Comparison of ENCODE assay signal across 5 mouse cellular contexts in the genomic region with DNA sequence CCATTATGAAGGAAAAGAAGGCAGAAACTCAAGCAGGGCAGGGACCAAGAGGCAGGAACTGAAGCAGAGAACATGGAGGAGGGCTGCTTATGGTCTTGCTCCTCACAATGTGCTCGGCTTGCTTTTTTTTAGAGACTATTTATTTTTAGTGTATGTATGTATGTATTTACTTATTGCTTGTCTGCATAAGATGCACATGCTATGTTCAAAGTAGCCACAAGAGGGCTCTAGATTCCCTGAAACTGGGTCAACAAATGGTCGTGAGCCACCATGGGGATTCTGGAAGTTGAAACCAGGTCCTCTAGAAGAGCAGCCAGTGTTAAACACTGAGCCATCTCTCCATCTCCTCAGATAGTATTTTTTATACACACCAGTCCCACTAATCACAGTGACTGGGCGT.
DNase-seq lines count a peak whose midpoint lies in the region; ATAC-seq and TF ChIP-seq lines count a peak whose summit lies in the region.
"Not testable (repeated sequence)": the region's sequence is repeated elsewhere in the genome, so short reads cannot be mapped to it uniquely, and the experiment has no call there.

No protein-coding gene starts in this region.

- H3K9ac ChIP-seq in ES-E14 (ENCODE audit: insufficient read depth, low read depth, low read length, poor library complexity, severe bottlenecking); lung, embryonic 14.5 days: not testable (repeated sequence)

- H3K4me1 ChIP-seq in E14TG2a.4 (replicated peaks; ENCODE audit: low read depth, low read length); ES-E14 (ENCODE audit: control insufficient read depth in 2 of 2, insufficient read depth in 2 of 2, low read length in 2 of 2, poor library complexity in 1 of 2); lung, embryonic 14.5 days (ENCODE audit: insufficient read depth): not testable (repeated sequence)

- H3K27me3 ChIP-seq in E14TG2a.4 (ENCODE audit: insufficient read depth, low read length); lung, embryonic 14.5 days (ENCODE audit: insufficient read depth, low read length): not testable (repeated sequence)

- ATAC-seq in lung, embryonic 14.5 days (ENCODE audit: insufficient read depth) = not testable (repeated sequence)

- H3K27ac ChIP-seq in ES-E14 (ENCODE audit: insufficient read depth, low read depth, low read length, poor library complexity, severe bottlenecking); lung, embryonic 14.5 days (ENCODE audit: low read depth): not testable (repeated sequence)

- H3K4me3 ChIP-seq in E14TG2a.4 (replicated peaks; ENCODE audit: low read length); ES-E14 (ENCODE audit: insufficient read depth in 1 of 2, low read depth in 1 of 2, low read length in 2 of 2, poor library complexity in 1 of 2, severe bottlenecking in 1 of 2); lung, embryonic 14.5 days (ENCODE audit: low read depth, low read length): not testable (repeated sequence)

- H3K9me3 ChIP-seq in E14TG2a.4 (ENCODE audit: low read length) = peaks cover 20% of the 10 kb centered on the region
- not testable (repeated sequence) for H3K9me3 ChIP-seq in ES-E14 (ENCODE audit: control insufficient read depth, insufficient read depth, low read depth, low read length); lung, embryonic 14.5 days (ENCODE audit: low read depth, low read length)

- not testable (repeated sequence) for H3K4me2 ChIP-seq in lung, embryonic 14.5 days

- in situ Hi-C loops in ES-E14 (cut with MboI; ENCODE audit: low sequenced_read_pairs in 2 of 2, unreplicated experiment in 2 of 2) = loop anchor here in 1 of 2 experiments (25.0 kb wide), 2 partner anchors 90 to 165 kb away; no protein-coding TSS in a partner anchor

- not testable (repeated sequence) for H3K36me3 ChIP-seq in E14TG2a.4 (ENCODE audit: insufficient read depth, low read length); ES-E14 (ENCODE audit: control insufficient read depth, insufficient read depth, low read length, poor library complexity, severe bottlenecking); lung, embryonic 14.5 days (ENCODE audit: insufficient read depth)

- WGBS in lung, embryonic 14.5 days = 65% methylated on average over 3 of the region's 3 CpGs

- peak; percentile 9; the same call in 1 of the 2 replicates for TF ChIP-seq CTCF in E14TG2a.4 (conservative IDR thresholded peaks at IDR 0.05; ENCODE audit: low read length)
- not testable (repeated sequence) for TF ChIP-seq CTCF in lung, embryonic 14.5 days (IDR thresholded peaks at IDR 0.05; ENCODE audit: low read depth)

- DNase-seq in ES-E14 (ENCODE audit: low read depth, low spot score) (peak; percentile 21), R1 (ENCODE audit: low read depth, low spot score) (peak; percentile 60)
- DNase-seq in cerebellum, adult 8-10 months = peak; percentile 0
- DNase-seq in lung, embryonic 14.5 days = peak; percentile 0

Comparison
In these comparisons a context has a peak if more than half of its experiments do, and no peak if none do; other contexts are left out.
1. DNase-seq: peak in every context shown above with its lines; median percentile 60 in R1; 21 in ES-E14; 0 in cerebellum, adult 8-10 months; 0 in lung, embryonic 14.5 days.